Mouse (Mus musculus) T-helper 1 cell (primary cell): ENCODE data around the gene Fam169b.
"Not testable (repeated sequence)": the region's sequence is repeated elsewhere in the genome, so short reads cannot be mapped to it uniquely, and the experiment has no call there.

ENCODE experiments used
- in situ Hi-C: fragments of 300-600 bp; cut with MboI, MseI; formaldehyde crosslinking; loops from one replicate; pipeline ENCODE4 v1.15.1; 2025; ENCODE audit warnings: high pct_unique_total_duplicates

The Fam169b gene

DNA sequence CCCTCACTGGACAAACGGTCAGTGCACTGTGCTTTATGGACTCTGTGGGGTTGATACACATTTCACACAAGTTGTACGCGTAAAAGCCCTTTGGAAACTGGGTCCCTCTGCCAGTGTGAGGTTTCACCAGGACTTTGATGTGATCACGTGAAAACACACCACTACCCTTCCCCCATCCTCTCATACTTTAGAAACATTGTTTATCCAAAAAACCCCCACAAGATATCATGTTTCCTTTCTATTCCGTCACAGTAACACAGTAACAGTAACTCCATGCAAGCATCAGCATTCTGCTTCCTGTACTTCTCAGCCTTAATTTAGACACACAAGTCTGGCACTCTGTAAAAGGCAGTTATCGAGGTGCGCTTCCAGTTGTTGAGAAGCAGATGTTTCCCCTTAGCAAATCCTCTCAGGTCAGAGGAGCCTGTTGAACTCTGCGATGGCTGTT lies 12.2 kb downstream of the Fam169b start:
- in situ Hi-C loops: no loop called here

DNA sequence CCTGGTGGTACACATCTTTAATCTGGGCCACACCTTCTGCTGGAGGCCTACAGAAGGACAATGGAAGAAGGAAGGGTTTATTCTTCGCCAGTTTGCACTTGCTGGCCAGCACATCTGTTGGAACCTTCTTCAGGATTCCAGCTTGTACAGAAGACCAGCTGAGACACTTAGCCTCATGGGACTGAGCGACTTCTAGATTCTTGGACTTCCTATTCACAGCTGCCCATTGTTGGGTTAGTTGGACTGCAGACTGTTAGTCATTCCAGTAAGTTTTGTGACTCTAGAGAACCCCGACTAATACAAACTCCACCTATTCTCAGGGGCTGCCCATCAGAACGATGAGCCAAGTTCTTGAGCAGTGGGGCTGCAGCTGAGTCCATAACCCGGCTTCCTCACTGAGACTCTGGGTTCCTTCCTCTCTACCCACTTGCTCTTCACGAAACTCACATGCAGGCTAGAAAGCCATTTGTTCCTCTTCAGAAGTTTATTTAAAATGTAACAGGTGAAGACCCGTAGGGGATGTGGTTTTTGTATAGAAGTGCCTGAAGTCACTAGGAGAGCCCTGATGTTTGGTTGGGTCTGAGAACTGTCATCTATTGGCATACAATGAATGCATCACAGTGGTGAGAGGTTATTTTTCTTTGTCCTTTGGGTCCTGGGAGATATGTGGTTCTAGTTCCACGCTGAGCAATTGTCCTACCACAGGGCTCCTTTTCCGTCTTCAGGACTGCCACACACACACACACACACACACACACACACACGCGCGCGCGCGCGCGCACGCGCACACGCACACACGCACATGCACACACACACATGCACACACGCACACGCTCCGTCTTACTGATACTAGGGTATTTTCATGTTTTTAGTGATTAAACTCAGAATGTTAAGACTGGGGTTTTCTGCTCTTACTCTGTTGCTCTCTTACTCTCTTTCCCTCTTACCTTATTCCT lies 13.2 kb downstream of the Fam169b start:
- in situ Hi-C loops: no loop called here

DNA sequence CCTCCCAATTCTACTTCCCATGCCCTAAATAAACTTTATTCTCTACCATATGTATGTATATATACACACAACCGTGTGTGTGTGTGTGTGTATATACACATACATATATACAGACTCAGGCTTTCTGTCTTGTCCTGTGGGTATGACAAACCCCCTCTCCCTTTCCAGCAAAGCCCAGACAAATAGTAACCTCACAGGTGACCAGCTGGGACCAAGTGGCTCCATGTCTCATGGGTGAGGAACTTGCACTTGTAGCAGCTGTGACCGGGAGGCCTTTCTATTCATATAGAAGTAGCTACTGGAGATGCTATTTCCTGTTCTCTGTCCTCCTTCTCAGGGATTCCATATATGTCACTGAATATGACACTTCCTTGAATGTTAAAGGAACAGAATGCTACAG lies 13.9 kb downstream of the Fam169b start:
- in situ Hi-C loops: no loop called here

GRCm38 (mm10) chr7:68288000-68288399 lies 14.4 kb downstream of the Fam169b start:
- in situ Hi-C loops: not testable (repeated sequence)

GRCm38 (mm10) chr7:68289081-68289480 lies 15.4 kb downstream of the Fam169b start:
- in situ Hi-C loops: no loop called here

GRCm38 (mm10) chr7:68291603-68292002 lies 18.0 kb downstream of the Fam169b start:
- in situ Hi-C loops: no loop called here

DNA sequence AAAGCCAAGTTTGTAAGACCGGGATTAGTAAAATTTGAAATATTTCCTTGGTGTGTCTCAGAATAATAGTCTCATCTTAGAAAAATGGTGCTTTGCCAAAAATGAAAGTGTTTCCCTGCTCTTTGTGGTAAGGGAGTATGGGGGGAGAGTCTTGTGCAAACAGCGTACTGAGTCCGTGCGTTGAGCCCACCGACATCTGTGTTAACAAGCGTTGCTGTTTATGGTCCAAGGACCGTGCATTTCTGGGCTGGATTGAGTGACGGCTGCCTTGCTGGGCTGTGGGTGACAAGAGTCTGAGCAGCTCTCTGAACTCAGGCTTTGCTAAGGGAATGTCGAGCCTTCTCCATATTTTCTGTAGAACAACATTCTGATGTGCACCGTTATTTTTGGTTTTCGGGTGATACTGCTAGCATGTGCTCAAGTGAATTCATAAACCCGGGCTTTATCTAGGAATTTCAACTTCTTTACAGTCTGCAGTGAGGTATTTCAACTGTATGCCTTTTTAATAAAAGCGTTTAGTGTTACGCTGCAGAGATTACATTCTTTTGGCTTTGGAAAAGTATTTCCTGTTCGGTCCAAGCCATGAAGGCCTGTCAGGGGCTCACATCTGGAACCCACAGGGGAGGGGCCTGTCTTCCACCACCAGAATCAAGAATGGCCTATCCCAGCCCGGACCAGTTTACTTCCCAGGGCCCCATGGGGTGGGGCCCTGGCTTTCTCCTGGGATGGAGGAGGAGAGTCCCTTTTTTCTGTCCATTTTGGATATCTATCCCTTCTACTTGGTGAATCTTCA lies 20.6 kb downstream of the Fam169b start:
- in situ Hi-C loops: no loop called here

DNA sequence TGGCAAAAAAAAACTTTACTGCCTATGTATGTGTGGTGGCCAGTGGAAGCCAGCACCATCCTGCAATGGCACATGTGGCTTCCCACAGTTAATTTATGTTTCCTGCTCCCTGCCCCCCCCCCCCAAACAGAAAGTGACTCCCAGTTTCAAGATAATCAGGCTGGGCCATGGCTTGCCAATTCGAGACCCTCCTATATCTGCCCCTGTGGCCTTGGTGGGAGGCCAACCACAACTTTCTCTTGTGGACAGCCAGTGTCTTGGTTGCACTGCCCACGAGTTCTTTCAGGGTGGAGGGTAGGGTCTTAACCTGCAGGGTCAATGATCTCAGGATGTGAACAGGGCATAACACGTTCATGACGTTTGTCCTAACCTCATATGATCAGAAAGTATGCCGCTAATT lies 22.8 kb downstream of the Fam169b start:
- in situ Hi-C loops: loop anchor here (5.0 kb wide), 1 partner anchor 39 kb away; no protein-coding TSS in a partner anchor

DNA sequence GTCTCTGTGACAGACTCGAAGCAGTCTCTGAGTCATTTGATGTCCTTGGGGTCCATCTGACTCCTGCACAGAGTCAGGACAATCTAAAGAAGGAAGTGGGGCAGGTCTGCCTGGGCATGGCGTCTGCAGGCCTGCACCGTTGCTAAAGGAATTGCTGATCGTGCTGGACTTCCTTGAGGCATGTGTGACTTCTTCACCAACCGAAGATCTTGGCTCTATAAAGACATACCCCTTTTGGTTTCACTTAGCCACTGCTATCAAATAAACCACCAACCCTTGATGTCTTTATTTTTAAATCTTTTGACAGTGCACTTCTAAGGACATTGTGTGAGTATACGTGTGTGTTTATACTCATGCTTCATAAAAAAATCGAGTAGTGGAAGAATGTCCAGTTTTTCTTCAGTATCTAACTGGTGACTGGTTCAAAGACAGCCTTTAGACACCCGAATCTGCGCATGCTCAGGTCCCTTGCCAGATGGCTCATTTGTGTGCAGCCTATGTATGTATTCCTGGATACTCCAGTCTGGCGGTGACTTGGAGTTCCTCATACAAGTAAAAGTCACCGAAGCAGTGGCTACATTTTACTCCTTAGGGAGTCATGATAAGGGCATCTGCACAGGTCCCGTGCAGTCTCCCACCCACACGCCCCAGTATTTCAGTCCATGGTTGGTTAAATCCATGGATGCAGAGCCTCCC lies 24.9 kb downstream of the Fam169b start:
- in situ Hi-C loops: loop anchor here (5.0 kb wide), 1 partner anchor 41 kb away; no protein-coding TSS in a partner anchor

DNA sequence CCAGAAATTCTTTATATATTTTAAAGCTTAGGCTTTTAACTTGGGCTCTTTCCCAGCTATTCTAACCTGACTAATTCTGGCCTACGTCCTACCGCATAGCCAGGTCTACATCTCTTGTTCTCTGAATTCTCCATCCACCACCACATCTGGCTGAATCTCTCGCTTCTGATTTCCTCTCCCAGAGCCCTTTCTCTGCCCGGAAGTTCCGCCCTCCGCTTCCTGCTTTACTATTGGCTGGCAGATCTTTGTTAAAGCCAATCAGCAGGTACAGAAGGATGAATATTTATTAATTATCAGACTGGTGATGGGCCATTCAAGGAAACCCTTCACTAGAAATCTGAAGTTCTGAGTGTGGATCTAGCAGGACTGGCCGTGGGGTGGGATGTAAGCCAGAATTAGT lies 27.5 kb downstream of the Fam169b start:
- in situ Hi-C loops: no loop called here

DNA sequence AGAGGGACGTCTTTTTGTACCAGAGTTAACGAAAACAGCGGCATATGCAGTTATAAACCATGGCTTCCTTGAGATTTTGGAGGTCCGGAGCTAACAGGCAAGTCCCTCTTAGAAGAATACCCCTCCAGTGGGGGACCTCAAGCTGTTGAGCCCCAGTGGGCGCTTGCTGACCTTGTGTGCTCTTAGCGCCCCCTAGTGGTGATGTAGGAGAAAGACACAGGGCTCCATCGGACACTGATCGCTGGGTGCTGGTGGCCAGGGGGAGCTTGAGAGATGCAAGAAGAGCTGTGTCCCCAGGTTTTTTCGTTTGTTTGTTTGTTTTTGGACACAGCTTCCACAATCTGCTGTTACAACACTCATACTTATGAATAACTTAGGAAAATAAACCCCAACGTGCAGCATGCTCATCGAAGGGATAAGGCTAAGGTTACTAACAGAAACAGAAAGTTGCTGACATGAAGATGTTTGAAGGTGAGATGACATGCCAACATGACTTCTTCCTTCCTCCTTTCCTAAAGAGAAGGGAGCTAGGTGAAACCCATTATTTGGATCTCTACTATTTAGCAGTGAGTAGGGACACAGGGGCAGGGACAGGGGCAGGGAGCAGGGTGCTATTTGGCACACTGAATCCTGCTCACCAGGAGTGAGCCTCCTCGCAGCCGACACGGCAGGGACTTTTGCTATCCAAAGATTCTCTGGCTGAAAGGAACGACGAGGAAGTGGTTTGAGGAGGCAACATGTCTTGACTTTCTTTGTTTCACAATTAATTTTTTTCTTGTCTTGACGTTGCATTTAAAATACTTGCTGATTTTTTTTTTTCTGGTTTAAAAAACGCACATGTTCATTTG lies 29.2 kb downstream of the Fam169b start:
- in situ Hi-C loops: no loop called here

DNA sequence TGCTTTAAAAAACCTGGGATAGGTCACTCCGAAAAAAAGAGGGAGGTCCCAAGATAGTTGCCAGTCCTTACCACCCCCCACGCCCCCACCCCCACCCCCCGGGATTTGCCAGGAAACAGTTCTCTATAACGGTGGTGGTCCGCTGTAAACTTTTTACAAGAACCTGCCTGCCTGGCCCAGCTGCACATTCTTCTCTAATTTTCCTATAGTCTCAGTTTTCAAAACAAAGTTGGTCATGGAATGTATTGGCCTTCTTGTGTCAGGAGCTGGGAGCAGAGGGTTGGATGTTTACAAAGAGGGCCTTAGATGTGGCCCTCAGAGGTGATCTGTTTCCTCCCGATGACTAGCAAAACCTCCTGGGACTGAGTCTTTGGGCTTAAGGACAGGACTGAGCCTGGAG lies 30.0 kb downstream of the Fam169b start:
- in situ Hi-C loops: no loop called here

DNA sequence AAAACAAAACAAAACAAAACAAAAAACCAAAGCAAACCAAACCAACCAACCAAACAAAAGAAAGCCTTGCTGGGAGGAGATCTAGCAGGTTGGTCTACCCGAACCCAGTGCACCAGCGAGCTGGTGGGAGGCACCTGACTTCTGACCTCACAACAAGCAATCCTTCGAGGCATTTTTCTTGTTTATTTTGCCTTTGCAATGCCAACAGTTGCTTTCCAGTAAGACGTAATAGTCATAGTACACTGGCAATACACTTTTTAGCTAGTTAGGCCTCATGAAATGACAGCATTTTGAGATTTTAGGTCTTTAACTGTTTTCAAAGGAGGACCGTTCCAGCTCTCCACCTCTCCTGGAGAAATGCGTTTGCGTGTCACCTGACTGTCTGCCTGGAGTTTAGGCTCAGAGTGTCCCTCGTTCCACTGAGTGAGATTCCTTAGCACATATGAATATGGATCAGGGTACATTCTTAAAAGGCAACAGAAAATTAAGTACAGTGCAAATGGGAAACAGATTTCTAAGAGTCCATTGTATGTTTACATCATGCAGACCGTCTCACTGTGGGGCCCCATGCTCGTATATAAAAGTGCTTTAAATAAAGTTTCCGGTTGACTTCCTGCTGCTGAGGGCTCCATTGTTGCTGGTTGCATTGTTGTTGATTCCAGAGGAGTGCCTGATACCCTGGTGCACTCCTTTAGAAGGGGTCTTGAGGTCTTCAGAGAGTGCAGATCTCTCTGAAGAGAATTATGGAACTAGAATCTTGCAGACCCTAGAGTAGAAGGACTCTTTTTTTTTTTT lies 32.3 kb downstream of the Fam169b start:
- in situ Hi-C loops: no loop called here

- in situ Hi-C loops: no loop called here
Observed at GRCm38 (mm10) chr7:68306756-68307155, 33.1 kb downstream of the Fam169b start.

DNA sequence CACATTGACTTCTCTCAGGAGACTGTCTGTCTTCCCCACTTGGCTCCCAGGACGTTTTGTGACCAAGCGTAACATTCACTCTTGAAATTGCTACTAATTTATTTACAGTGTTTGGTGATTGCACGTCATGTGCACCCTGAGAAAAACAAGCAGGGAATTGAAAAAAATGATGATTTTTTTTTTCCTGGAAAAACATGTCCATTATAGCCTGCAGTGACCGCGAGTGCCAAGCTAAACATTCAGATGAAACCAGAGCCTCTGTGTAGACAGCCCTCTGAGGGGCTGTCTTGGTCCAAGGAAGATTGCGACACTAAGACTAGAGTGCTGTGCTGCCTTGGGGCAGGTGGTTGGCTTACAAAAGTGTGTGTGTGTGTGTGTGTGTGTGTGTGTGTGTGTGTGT lies 37.8 kb downstream of the Fam169b start:
- in situ Hi-C loops: no loop called here

DNA sequence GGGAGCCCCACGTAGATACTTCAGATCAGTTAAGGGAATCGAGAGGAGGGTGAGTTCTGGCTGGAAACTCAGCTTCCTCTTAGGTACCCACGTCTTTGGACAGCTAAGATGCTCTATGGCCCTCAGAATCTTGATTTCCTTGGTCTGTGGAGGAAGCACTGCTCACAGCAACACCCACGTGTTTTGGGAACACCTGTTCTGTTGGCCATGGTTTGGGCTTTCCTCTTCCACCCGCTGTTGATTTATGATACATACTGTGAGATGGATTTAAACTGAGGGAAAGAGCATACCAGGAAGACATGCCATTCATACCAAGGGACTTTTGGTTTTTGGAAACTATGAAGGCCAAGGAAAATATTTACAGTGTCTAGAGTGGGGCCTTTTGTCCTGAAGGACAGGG lies 38.8 kb downstream of the Fam169b start:
- in situ Hi-C loops: no loop called here

- in situ Hi-C loops: no loop called here
Observed at GRCm38 (mm10) chr7:68313038-68313782, 39.6 kb downstream of the Fam169b start.

GRCm38 (mm10) chr7:68314286-68314685 lies 40.6 kb downstream of the Fam169b start:
- in situ Hi-C loops: no loop called here

DNA sequence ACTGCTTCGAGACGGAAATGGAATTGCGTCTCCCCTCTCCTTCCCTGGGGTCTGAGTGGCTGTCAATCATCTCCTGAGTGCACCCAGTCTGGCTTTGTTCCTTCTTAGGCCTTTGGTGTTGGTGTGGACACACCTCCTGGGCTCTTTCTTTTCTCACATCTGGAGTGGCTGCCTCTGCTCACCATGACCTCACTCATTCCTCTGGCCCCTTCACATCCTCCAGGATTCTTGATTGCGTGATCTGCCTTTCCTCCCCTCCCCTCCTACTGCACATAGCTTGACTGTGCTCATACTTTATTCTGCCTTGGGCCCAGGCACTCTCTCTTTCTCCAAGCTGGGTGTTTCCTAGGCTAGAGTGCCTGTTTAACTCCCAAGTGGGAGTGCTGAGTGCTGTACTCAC lies 41.4 kb downstream of the Fam169b start:
- in situ Hi-C loops: no loop called here
